Mouse (Mus musculus) bone marrow macrophage, adult 2 months (primary cell): Measurements from ENCODE around the gene Actrt2. TPM values are rescaled to one million over a fixed set of nuclear protein-coding genes. Genes with fewer than 3 reads are reported as not detected.

Experiments
- H3K27ac ChIP-seq: 2 replicates; pipeline ENCODE4 v1.5.1; 2012; ENCODE audit warnings: low read depth, low read length; ENCODE audit not compliant: insufficient read depth
- H3K4me1 ChIP-seq: 2 replicates; pipeline ENCODE4 v1.6.1; 2012; ENCODE audit warnings: low read length; ENCODE audit not compliant: control insufficient read depth, insufficient read depth
- H3K4me3 ChIP-seq: 2 replicates; pipeline ENCODE4 v1.5.1; 2012; ENCODE audit warnings: mild to moderate bottlenecking, low read length, moderate library complexity; ENCODE audit not compliant: insufficient read depth
- CTCF ChIP-seq: IDR thresholded peaks from 2 replicates; pipeline ENCODE4 v1.5.1; 2012; ENCODE audit warnings: low read depth, mild to moderate bottlenecking, low read length, moderate library complexity
- POLR2A ChIP-seq: IDR thresholded peaks from 2 replicates; pipeline ENCODE4 v1.6.1; 2012; ENCODE audit warnings: mild to moderate bottlenecking, low read depth, low read length, borderline replicate concordance
- polyA plus RNA-seq: library from polyadenylated mRNA; stranded (reverse); fragments of >200 nt; gene quantifications from 2 replicates; pipeline ENCODE4 v1.2.4, GENCODE M21; 2012; ENCODE audit not compliant: missing spikeins, insufficient read depth, insufficient read length

Gene Actrt2
- polyA plus RNA-seq, 1 experiment = not detected

- no peak overlapping the region for H3K27ac ChIP-seq
- no peaks in the 10 kb centered on the region for H3K4me1 ChIP-seq
- TF ChIP-seq CTCF = no peak
- TF ChIP-seq POLR2A = no peak
- no peak overlapping the region for H3K4me3 ChIP-seq
These were observed 34.5 kb upstream of the Actrt2 start for GRCm38 (mm10) chr4:154702186-154702585.

DNA sequence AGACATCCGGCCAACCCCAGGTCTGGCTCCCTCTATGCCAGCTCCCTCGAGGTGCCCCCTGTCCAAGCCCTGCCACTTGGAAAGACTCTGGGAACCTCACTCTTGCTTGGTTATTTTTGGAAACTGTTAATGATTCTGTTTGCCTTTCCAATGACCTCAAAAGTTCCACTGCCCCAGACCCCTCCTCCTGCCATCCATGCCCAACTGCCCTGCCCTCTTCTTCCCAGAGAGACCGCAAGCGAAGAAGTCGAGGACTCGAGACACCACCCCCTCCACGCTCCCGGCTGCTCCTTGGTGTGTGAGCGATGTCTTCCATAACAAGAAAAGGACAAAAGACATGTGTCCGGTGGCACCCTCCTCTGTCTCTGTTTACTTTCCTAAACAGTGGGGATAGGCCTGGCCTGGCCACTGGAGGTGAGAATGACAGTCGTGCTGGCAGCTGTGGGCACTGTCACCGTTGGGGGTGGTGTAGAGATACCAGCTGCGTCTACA, 33.3 kb upstream of the Actrt2 start:
- no peaks in the 10 kb centered on the region for H3K4me1 ChIP-seq

GRCm38 (mm10) chr4:154700436-154700835, 32.8 kb upstream of the Actrt2 start:
- no peak overlapping the region for H3K4me3 ChIP-seq
- no peaks in the 10 kb centered on the region for H3K4me1 ChIP-seq
- TF ChIP-seq POLR2A (no peak), CTCF (no peak)
- no peak overlapping the region for H3K27ac ChIP-seq

More for the DNA sequence above, 33.3 kb upstream of the Actrt2 start:
- no peak for TF ChIP-seq CTCF
- no peak for TF ChIP-seq POLR2A
- H3K4me3 ChIP-seq = no peak overlapping the region
- no peak overlapping the region for H3K27ac ChIP-seq

- H3K27ac ChIP-seq = no peak overlapping the region
- H3K4me3 ChIP-seq = no peak overlapping the region
- TF ChIP-seq CTCF = no peak
- no peak for TF ChIP-seq POLR2A
- H3K4me1 ChIP-seq = no peaks in the 10 kb centered on the region
These were observed 31.6 kb upstream of the Actrt2 start for GRCm38 (mm10) chr4:154699236-154699635.

DNA sequence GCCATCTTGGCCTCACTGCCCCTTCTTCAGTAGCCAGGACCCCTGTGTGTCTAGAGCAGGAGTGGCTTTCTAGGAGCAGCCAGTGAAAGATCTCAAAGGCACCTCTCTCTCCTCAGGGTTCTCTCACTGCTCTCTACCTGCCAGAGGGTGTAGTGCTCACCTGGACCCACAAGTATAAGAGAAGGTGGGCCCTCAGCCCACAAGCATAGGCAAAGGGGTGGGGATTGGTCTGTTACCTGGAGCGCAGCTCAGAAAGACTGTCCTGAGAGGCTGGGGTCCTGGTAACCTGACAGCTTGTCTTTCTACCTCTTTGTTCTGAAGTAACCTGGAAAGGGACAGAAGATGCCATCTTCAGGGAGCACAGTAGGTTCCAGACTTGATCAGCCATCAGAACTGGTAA, 31.0 kb upstream of the Actrt2 start:
- no peaks in the 10 kb centered on the region for H3K4me1 ChIP-seq
- no peak overlapping the region for H3K4me3 ChIP-seq
- H3K27ac ChIP-seq = no peak overlapping the region
- TF ChIP-seq CTCF (no peak), POLR2A (no peak)

- no peak overlapping the region for H3K27ac ChIP-seq
- no peaks in the 10 kb centered on the region for H3K4me1 ChIP-seq
- H3K4me3 ChIP-seq = no peak overlapping the region
- TF ChIP-seq CTCF = no peak
- no peak for TF ChIP-seq POLR2A
These were observed 30.4 kb upstream of the Actrt2 start for GRCm38 (mm10) chr4:154698021-154698590.

DNA sequence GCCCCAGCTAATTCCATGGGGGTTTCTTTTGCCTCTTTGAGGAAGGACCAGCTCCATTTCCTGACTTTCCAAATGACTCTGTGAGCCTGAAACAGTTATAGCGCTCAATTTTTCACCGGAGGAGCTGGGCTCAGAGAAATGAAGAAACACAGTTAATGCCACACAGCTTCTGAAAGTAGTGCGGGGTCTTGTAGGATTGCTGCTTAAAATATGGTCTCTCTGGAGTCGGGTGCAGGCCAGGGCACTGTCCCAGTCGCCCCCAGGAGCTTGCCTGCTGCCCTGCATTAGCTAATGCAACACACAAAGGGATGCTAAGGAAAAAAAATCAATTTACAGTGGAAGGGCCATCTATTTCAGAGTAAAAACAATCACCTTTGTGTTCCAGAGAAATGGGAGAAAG, 29.8 kb upstream of the Actrt2 start:
- H3K27ac ChIP-seq = no peak overlapping the region
- no peak for TF ChIP-seq POLR2A
- TF ChIP-seq CTCF = no peak
- no peaks in the 10 kb centered on the region for H3K4me1 ChIP-seq
- H3K4me3 ChIP-seq = no peak overlapping the region

GRCm38 (mm10) chr4:154696552-154696951, 28.9 kb upstream of the Actrt2 start:
- H3K27ac ChIP-seq = no peak overlapping the region
- H3K4me3 ChIP-seq = no peak overlapping the region
- no peaks in the 10 kb centered on the region for H3K4me1 ChIP-seq
- no peak for TF ChIP-seq POLR2A
- no peak for TF ChIP-seq CTCF

DNA sequence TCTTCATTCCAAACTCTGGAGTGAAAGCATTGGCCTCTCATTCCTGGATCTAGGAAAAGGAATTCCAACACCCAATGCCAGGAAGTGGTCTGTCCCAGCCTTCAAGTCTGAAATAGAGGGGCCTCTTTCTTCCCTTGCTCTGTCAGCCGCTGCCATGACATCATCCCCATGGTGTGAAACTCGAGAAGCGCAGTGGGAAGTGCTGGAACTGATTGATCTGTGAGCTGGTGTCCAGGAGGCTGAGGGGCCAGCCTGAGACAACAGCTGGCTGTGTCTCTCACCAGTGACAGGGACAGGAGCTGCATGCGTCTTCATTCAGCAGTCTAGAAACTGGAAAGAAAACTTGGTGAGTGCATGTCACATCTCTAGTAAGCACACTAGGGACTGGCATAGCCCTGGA, 28.5 kb upstream of the Actrt2 start:
- H3K4me1 ChIP-seq = no peaks in the 10 kb centered on the region
- TF ChIP-seq CTCF = no peak
- TF ChIP-seq POLR2A = no peak

GRCm38 (mm10) chr4:154694361-154694760, 26.7 kb upstream of the Actrt2 start:
- Histone ChIP-seq H3K4me3 (no peak overlapping the region), H3K4me1 (no peaks in the 10 kb centered on the region)
- TF ChIP-seq CTCF = no peak
- TF ChIP-seq POLR2A = no peak

More for the DNA sequence above, 28.5 kb upstream of the Actrt2 start:
- no peak overlapping the region for H3K27ac ChIP-seq
- no peak overlapping the region for H3K4me3 ChIP-seq

More at GRCm38 (mm10) chr4:154694361-154694760, 26.7 kb upstream of the Actrt2 start:
- H3K27ac ChIP-seq = no peak overlapping the region
